Mouse (Mus musculus) heart, embryonic 12.5 days (tissue): ENCODE measurements around the gene Arntl2. TPM values are rescaled to one million over a fixed set of nuclear protein-coding genes. Genes with fewer than 3 reads are reported as not detected.

ENCODE experiments used
- ATAC-seq: fragments of 200-750 bp; cut with Nextera tagmentation; 2 replicates; pipeline ENCODE4 v1.8.0; 2017; ENCODE audit warnings: moderate TSS enrichment, moderate library complexity; ENCODE audit not compliant: insufficient number of reproducible peaks, low FRiP score
- H3K27ac ChIP-seq: fragments of 300-500 bp; sonication (generic); 2 replicates; pipeline ENCODE4 v1.5.1; 2016; ENCODE audit warnings: mild to moderate bottlenecking, moderate library complexity; ENCODE audit not compliant: poor library complexity, severe bottlenecking
- H3K27me3 ChIP-seq: fragments of 300-500 bp; sonication (generic); replicated peaks from 2 replicates; pipeline ENCODE4 v1.6.1; 2016; ENCODE audit warnings: mild to moderate bottlenecking, moderate library complexity
- H3K36me3 ChIP-seq: fragments of 300-500 bp; sonication (generic); 2 replicates; pipeline ENCODE4 v1.6.1; 2016; ENCODE audit warnings: mild to moderate bottlenecking, moderate library complexity
- H3K4me1 ChIP-seq: fragments of 300-500 bp; sonication (generic); replicated peaks from 2 replicates; pipeline ENCODE4 v1.6.1; 2016; ENCODE audit warnings: mild to moderate bottlenecking
- H3K4me2 ChIP-seq: fragments of 300-500 bp; sonication (generic); 2 replicates; pipeline ENCODE4 v1.6.1; 2016; ENCODE audit warnings: mild to moderate bottlenecking, moderate library complexity
- H3K4me3 ChIP-seq: fragments of 300-500 bp; sonication (generic); 2 replicates; pipeline ENCODE4 v1.5.1; 2016; ENCODE audit warnings: mild to moderate bottlenecking
- H3K9ac ChIP-seq: fragments of 300-500 bp; sonication (generic); 2 replicates; pipeline ENCODE4 v1.6.1; 2016; ENCODE audit warnings: mild to moderate bottlenecking, moderate library complexity
- H3K9me3 ChIP-seq: fragments of 300-500 bp; sonication (generic); replicated peaks from 2 replicates; pipeline ENCODE4 v1.6.1; 2016; ENCODE audit warnings: mild to moderate bottlenecking, moderate library complexity
- WGBS: fragments of 180-500 bp; shearing (Covaris S2); methylation state at CpG from one replicate; pipeline ENCODE4 v1.1.7; 2016; 5-methylcytosine and 5-hydroxymethylcytosine counted together
- polyA plus RNA-seq: library from polyadenylated mRNA; unstranded; fragments of >200 nt; fragmentation: Nextera tagmentation; extraction: Ambion mirVana; gene quantifications from 2 replicates; pipeline ENCODE4 v1.2.1, GENCODE M21; 2016

Gene Arntl2
- polyA plus RNA-seq, 1 experiment from 2014 or later: 3.1 TPM

DNA sequence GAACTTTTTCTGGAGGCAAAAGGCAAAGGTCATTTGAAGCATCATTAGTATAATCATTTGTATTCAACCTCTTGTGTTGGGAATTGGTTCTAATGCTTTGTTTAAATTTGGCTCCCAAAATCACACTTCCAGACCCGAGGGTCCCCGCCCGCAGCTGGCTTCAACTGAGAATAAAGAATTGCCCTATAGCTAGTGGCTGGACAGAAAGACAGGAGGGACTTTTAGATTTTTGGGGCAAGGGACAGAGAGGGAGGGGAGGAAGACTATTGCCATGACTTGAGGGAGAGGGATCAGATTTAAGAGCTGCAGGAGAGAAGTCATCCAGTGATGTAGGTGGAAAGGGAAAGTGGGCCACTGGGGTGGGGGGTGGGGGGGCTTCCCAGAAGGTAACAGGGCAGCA is 14.3 kb upstream of the Arntl2 start:
- H3K4me1 ChIP-seq: peaks cover 10% of the 10 kb centered on the region
- no peak overlapping the region for H3K9ac ChIP-seq
- no peak for ATAC-seq
- 0 out of 2 replicates have a peak, but pooled peaks cover 3% of the 10 kb centered on the region for H3K9me3 ChIP-seq
- peaks cover 35% of the 10 kb centered on the region for H3K36me3 ChIP-seq
- H3K4me3 ChIP-seq: no peak overlapping the region
- no peak overlapping the region for H3K4me2 ChIP-seq
- no peak overlapping the region for H3K27ac ChIP-seq
- H3K27me3 ChIP-seq: no peaks in the 10 kb centered on the region
- 91% methylated on average over 3 of the region's 3 CpGs for WGBS

DNA sequence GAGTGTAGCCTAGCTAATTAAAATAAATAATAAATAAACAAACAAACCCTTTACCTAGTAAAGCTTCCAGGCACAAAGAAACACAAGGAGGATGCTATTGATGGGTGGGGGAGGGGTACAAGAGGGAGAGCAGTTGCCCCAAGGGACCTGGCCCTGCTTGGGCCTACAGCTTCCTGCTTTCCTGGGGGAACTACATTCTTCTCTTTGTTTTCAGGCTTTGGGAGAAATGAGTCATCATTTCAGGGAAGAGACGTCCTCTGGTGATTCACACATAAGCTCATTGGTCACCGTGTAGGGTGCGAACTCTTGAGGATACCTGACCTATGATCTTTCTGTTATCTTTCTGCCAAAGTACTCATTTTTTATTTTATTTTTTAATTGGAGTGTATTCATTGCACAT is 2.3 kb upstream of the Arntl2 start:
- Histone ChIP-seq H3K4me1 (peaks cover 11% of the 10 kb centered on the region), H3K36me3 (no peaks in the 10 kb centered on the region), H3K4me2 (no peak overlapping the region), H3K4me3 (no peak overlapping the region), H3K27ac (no peak overlapping the region), H3K9me3 (no peaks in the 10 kb centered on the region), H3K9ac (no peak overlapping the region), H3K27me3 (no peaks in the 10 kb centered on the region; the same call in 1 of the 2 replicates)
- WGBS: 43% methylated on average over 3 of the region's 3 CpGs
- ATAC-seq: no peak

GRCm38 (mm10) chr6:146795166-146795923 is 510 bp upstream of the Arntl2 start:
- H3K27me3 ChIP-seq: no peaks in the 10 kb centered on the region; the same call in 1 of the 2 replicates
- H3K4me2 ChIP-seq: peak overlapping the region; percentile 84
- peaks cover 11% of the 10 kb centered on the region for H3K4me1 ChIP-seq
- H3K9ac ChIP-seq: peak overlapping the region; percentile 67
- H3K9me3 ChIP-seq: no peaks in the 10 kb centered on the region
- 12% methylated on average over 22 of the region's 22 CpGs for WGBS
- no peaks in the 10 kb centered on the region for H3K36me3 ChIP-seq
- ATAC-seq: peak; percentile 31
- H3K27ac ChIP-seq: no peak overlapping the region
- H3K4me3 ChIP-seq: peak overlapping the region; percentile 49

DNA sequence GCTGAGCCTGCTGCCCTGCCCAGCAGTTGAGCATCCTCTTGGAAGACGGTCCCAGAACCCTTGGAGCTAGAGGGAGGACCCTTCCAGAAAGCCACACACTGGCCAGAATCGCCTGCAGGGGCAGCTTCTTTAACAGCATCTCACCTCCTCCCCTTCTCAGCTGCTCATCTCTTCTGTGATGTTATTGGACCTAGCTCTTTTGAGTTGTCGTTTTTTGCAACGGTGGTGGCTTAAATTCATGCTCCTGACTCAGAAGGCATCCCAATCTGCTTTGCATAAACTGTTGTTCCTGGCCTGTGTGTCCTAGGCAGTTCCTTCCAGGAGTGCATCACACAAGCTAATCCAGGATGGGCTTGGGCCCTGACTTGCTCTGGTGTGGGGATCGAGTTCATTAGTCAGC is 1.6 kb downstream of the Arntl2 start:
- Histone ChIP-seq H3K4me3 (no peak overlapping the region), H3K36me3 (no peaks in the 10 kb centered on the region), H3K4me1 (peaks cover 13% of the 10 kb centered on the region), H3K27ac (no peak overlapping the region), H3K4me2 (no peak overlapping the region), H3K9ac (no peak overlapping the region), H3K27me3 (no peaks in the 10 kb centered on the region; the same call in 1 of the 2 replicates), H3K9me3 (no peaks in the 10 kb centered on the region)
- WGBS: 54% methylated on average over 5 of the region's 5 CpGs
- no peak for ATAC-seq

- no peak overlapping the region for H3K27ac ChIP-seq
- no peak overlapping the region for H3K4me2 ChIP-seq
- ATAC-seq: no peak
- WGBS: 84% methylated on average over 6 of the region's 6 CpGs
- H3K4me1 ChIP-seq: no peaks in the 10 kb centered on the region; the same call in 1 of the 2 replicates
- no peak overlapping the region for H3K4me3 ChIP-seq
- H3K36me3 ChIP-seq: peaks cover 55% of the 10 kb centered on the region
- H3K9ac ChIP-seq: no peak overlapping the region
- no peaks in the 10 kb centered on the region for H3K9me3 ChIP-seq
- H3K27me3 ChIP-seq: no peaks in the 10 kb centered on the region
Measured at GRCm38 (mm10) chr6:146809991-146810390, 14.1 kb downstream of the Arntl2 start.

- peaks cover 6% of the 10 kb centered on the region; the same call in 1 of the 2 replicates for H3K9me3 ChIP-seq
- WGBS: 85% methylated on average over 5 of the region's 5 CpGs
- no peak for ATAC-seq
Measured at GRCm38 (mm10) chr6:146813007-146813406, 17.2 kb downstream of the Arntl2 start.

GRCm38 (mm10) chr6:146820177-146820965 is 24.5 kb downstream of the Arntl2 start:
- 82% methylated on average over 29 of the region's 29 CpGs for WGBS

More at GRCm38 (mm10) chr6:146813007-146813406, 17.2 kb downstream of the Arntl2 start:
- Histone ChIP-seq H3K4me2 (no peak overlapping the region), H3K36me3 (peaks cover 42% of the 10 kb centered on the region), H3K9ac (no peak overlapping the region), H3K4me1 (no peaks in the 10 kb centered on the region), H3K4me3 (no peak overlapping the region), H3K27me3 (no peaks in the 10 kb centered on the region), H3K27ac (no peak overlapping the region)

DNA sequence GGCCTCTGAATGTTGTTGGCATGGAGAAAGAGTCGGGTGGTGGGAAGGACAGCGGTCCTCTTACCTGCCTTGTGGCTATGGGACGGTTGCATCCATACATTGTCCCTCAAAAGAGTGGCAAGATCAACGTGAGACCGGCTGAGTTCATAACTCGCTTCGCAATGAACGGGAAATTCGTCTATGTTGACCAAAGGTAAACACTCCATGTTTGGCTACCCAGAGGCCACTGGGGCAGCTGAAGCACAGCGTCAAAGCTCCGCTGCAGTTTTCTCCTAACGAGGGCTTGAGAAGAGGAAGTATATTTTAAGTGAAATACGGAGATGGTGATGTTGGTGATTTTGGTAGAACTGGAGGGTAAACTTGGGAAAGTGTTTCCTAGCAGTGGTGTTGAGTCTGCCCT is 26.1 kb downstream of the Arntl2 start:
- no peak for ATAC-seq
- Histone ChIP-seq H3K4me2 (no peak overlapping the region), H3K27me3 (no peaks in the 10 kb centered on the region), H3K4me1 (no peaks in the 10 kb centered on the region), H3K36me3 (peaks cover 4% of the 10 kb centered on the region; the same call in 1 of the 2 replicates), H3K9me3 (no peaks in the 10 kb centered on the region), H3K4me3 (no peak overlapping the region), H3K9ac (no peak overlapping the region), H3K27ac (no peak overlapping the region)
- 87% methylated on average over 13 of the region's 13 CpGs for WGBS

More at GRCm38 (mm10) chr6:146820177-146820965, 24.5 kb downstream of the Arntl2 start:
- Histone ChIP-seq H3K9ac (no peak overlapping the region), H3K4me1 (no peaks in the 10 kb centered on the region), H3K27ac (no peak overlapping the region), H3K27me3 (no peaks in the 10 kb centered on the region), H3K9me3 (peaks cover 6% of the 10 kb centered on the region; the same call in 1 of the 2 replicates), H3K4me3 (no peak overlapping the region), H3K36me3 (peaks cover 10% of the 10 kb centered on the region), H3K4me2 (no peak overlapping the region)
- no peak for ATAC-seq

GRCm38 (mm10) chr6:146824727-146825486 is 29.1 kb downstream of the Arntl2 start:
- WGBS: 44% methylated on average over 16 of the region's 16 CpGs
- Histone ChIP-seq H3K4me1 (0 out of 2 replicates have a peak, but pooled peaks cover 4% of the 10 kb centered on the region), H3K36me3 (peaks cover 16% of the 10 kb centered on the region), H3K27me3 (no peaks in the 10 kb centered on the region), H3K9ac (no peak overlapping the region), H3K4me3 (no peak overlapping the region), H3K4me2 (no peak overlapping the region), H3K9me3 (no peaks in the 10 kb centered on the region), H3K27ac (no peak overlapping the region)
- no peak for ATAC-seq

DNA sequence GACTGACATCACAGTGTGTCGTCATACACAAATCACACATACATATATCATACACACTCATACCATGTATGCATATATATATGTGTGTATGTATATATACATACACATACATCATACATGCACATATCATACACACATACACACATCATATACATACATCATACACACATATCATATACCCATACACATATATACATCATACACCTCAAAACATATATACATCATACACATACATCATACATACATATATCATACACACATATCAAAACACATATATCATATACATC is 29.6 kb downstream of the Arntl2 start:
- Histone ChIP-seq H3K4me2 (no peak overlapping the region), H3K36me3 (peaks cover 16% of the 10 kb centered on the region), H3K4me3 (no peak overlapping the region), H3K9me3 (no peaks in the 10 kb centered on the region), H3K9ac (no peak overlapping the region), H3K27me3 (no peaks in the 10 kb centered on the region), H3K4me1 (0 out of 2 replicates have a peak, but pooled peaks cover 4% of the 10 kb centered on the region), H3K27ac (no peak overlapping the region)
- no peak for ATAC-seq
- 70% methylated on average over 1 of the region's 1 CpGs for WGBS

DNA sequence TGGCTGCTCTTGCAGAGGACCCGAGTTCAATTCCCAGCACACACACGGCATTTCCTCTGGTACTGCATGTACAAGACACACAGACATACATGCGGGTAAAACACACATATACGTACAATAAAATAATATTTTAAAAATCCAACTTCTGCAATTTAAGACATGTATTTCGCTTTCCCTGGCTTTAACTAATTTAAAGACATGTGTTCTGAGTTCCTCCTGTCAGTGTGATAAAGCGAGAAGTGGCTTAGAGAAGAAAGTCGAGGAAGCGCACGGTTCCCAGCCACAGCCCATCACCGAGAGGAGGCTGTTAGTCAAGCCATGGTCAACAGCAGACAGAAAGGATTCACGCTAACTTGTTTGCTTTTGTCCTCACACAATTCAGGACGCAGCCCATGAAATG is 35.5 kb downstream of the Arntl2 start:
- Histone ChIP-seq H3K9ac (no peak overlapping the region), H3K4me3 (no peak overlapping the region), H3K27me3 (no peaks in the 10 kb centered on the region), H3K36me3 (peaks cover 15% of the 10 kb centered on the region), H3K27ac (no peak overlapping the region), H3K4me1 (peaks cover 15% of the 10 kb centered on the region), H3K9me3 (no peaks in the 10 kb centered on the region), H3K4me2 (no peak overlapping the region)
- no peak for ATAC-seq
- WGBS: 81% methylated on average over 12 of the region's 12 CpGs
